Mouse (Mus musculus) stomach, postnatal 0 days (tissue): ENCODE results near the gene Wdr82.

Experiments
- CTCF ChIP-seq: IDR thresholded peaks from 2 replicates; pipeline ENCODE4 v1.5.1; 2016; ENCODE audit warnings: antibody characterized with exemption, low read depth, mild to moderate bottlenecking, moderate library complexity
- EP300 ChIP-seq: optimal IDR thresholded peaks from 2 replicates; pipeline ENCODE3; 2016; ENCODE audit warnings: antibody characterized with exemption

- TF ChIP-seq CTCF: no peak
- TF ChIP-seq EP300: no peak
Observed at GRCm38 (mm10) chr9:106173363-106173762, 2.6 kb downstream of the Wdr82 start.
